Mouse (Mus musculus): Measurements from ENCODE around the gene Gm37419. TPM values are rescaled to one million over a fixed set of nuclear protein-coding genes. Genes with fewer than 3 reads are reported as not detected.

Gm37419 gene
- total RNA-seq, 2 experiments from 2014 or later: not detected

DNA sequence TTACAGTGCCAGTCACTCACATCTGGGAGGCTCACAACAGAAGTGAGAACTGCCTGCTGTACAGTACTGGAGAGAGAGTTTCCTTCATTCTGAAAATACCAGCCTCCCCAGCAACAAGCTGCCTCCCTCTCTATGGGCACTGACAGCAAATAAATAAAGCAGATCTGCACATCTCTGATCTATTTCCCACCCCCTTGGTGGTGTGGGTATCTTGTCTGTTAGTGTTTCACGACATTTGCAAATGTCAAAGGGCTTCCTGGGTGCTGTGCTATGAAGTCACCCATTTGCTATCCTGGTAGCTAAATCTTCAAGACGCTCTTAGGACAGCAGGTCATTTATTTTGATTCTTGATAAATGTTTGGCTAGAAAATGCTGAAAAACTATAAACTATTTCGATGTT, 8.9 kb downstream of the Gm37419 start:
- DNase-seq: no peak

DNA sequence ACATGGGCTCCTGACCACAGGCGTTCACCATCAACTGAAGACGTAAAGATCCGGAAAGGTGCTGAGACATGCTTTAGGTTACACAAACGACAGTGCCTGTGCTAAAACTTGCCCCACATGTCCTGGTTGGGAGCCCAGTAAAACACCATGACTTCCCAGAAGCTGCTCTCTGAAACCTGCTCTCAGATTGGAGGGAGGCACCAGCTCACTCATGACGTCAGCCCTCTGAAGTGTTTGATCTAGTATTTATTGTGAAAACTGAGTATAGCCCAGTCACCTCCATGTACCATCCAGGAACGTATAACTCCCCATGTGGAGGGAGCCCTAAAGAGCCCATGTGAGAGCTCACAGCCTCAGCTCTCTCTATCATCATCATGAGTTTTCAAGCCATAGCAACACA, 9.6 kb downstream of the Gm37419 start:
- DNase-seq: no peak

DNA sequence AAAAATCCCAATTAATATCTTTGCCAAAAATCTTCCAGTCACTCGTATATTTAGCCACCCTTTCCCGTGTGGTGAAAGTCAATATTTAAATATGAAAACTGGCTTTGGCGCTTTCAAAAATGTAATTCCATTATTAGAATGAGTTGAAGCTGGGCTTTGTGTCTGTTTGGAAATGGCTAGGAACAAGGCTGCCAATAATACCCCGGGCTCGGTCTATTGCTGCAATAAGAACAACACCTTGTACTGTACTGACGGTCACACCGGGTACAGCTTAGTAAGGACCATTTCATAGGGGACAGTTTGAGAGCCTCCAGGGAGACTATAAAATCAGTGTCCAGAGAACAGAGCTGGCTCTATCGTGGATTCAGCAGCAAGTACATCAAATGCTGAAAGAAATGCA, 17.6 kb downstream of the Gm37419 start:
- DNase-seq: no peak

DNA sequence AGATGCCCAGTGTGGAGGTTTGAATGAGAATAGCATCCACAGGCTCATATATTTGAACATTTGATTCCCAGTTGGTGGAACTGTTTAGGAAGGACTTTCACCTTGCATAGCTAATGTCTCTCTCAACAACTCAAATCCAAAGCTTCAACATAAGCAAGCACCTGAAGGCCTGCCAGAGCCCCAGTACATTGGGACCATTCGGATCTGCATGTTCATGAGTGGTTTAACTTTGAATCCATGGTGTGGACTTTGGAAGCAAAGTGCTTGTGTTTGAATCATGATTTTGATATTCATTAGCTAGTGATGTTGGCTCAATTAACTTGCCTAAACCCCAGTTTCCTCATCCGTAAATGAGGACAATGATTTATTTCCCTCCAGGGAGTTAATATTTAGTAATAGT, 21.6 kb downstream of the Gm37419 start:
- DNase-seq: no peak

DNA sequence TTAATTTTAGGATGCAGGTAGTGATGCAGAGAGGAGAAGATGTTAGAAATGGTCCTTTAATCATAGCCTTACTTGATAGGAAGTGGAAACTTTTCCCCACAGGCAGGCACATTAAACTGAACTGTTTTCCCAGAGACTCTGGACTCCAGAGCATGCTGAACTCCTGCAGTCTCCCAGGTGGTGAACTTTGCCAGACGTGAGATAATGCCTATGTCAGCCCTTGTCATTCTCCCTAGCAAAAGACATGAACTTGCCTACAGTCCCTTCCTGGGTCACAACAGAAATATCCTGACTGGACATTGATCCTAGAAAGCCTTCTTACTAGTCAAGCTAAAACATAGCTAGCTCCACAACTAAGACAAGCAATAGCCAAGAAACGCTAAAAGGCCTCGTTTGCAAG, 23.0 kb downstream of the Gm37419 start:
- no peak for DNase-seq

DNA sequence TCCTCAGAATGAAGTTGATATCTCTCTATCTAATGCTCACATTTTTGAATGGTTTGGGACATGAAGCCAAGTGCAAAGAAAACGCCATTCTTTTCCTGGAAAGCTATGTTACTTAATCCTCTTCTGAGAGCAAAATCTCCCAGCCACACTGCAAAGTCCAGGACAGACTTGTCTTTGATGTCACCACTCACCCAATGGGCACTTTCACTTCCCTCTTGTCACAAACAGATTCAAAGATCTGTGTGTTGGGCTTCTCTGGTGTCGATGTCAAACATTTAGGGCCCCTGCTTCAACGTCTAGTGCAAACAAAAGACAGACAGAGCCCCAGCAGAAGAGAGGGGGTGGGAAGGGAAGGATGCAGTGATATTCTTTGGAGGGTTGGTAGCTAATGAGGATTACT, 23.8 kb downstream of the Gm37419 start:
- no peak for DNase-seq

DNA sequence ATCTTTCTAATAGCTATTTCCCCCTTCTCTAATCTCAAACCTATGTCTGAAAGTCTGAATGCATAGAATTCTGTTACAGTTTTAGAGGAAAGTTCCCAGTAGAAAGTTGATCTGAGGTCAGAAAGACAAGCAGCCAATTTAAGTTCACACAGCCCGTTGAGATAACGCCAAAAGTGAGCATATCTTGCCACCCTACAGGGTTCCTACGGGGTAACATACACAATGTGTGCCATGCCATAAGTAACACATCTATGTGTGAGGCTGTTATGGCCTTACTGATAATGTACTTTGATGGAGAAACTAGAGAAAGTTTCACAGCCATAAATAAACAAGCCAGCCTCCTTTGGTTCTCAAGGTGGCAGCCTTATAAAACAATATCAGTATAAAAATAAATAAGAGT, 26.1 kb downstream of the Gm37419 start:
- DNase-seq: no peak

DNA sequence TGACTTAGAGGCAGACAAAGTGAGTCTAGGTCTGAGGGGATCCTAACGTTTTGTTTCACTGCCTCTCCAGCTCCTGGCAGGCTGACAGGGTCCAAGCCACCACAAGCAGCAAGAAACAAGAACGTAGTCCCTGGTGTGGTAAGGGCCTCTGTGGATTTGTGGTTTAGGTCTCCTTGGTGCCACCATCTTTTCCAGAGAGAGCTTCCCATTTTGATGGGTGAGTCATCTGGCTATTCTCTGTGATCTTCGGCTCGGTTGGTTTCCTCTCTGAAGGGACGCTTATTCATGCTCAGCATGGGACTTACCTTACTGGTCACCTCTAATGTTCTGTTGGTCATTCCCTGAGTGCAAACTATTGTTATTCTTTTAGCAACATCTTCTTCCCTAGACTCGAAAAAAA, 28.0 kb downstream of the Gm37419 start:
- no peak for DNase-seq

DNA sequence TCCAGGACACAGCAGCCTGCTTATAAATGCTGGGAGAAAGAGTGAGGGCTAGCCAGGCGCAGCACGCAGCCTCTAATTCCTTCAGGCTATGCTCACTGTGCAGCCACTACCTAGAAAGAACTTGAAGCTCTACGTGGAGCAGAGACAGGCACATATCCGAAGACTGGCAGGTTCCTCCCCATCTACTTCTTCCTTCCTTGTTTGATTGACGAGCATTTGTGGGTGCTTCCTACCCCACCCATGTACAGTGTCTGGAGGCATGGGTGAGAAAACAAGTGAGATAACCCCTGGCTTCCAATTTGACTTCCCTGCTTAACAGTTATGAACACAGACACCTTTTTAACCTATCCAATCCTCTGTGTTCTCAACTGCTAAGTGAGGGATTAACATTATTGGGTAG, 28.5 kb downstream of the Gm37419 start:
- no peak for DNase-seq

DNA sequence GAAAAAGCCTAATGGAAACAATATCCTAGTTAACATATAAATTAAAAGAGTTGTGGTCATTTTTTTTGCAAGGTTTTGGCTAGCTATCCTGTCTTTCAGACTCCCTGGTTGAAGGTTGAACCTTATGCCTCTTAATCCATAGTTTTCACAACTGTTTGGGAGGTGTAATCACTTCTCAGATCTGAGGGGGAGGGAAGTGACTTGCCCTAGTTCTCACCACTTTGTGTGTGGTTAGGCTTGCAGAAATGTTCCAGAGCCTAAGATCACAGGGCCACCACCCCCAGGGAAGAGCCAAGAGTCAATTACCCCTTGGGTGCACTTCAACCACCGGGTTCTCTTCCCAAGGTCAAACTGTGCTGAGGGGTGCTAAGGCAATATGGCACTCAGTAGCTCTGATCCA, 33.4 kb downstream of the Gm37419 start:
- no peak for DNase-seq

DNA sequence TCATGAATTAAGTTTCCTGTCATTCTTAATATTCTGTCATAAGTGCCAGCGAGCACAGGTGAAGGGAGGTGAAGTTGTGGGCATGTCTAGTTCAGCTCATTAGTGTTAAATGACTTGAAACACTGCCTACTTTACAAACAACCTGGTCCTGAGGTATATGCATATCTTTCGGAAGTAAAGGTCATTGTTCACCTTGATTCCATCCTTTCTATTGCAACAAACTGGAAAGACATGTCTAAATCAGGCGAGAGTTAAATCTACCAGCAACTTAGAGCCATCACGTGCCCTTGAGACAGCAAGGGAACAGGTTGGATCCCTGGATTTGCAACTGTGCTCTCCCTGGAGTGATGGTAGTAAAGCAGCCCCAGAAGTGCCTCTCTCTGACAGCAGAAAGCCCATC, 34.3 kb downstream of the Gm37419 start:
- no peak for DNase-seq

DNA sequence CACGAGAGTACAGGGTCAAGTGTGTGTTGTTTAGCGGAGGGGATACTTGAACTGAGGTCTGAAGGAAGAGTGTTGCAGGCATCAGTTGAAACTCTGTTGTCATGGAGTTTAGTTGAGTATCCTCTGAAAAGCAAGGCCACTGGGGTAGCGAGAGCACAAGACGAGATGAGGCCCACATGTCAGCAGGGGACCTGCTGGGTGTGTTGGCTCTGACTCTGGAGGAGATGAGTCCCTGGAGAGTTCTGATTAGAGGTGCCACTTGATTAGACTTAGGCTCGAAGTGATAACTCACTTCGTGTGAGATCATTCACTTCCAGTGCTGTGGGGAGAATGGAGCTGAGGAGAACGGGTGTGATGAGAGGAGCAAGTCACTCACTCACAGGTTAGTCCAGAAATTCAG, 37.2 kb downstream of the Gm37419 start:
- no peak for DNase-seq

DNA sequence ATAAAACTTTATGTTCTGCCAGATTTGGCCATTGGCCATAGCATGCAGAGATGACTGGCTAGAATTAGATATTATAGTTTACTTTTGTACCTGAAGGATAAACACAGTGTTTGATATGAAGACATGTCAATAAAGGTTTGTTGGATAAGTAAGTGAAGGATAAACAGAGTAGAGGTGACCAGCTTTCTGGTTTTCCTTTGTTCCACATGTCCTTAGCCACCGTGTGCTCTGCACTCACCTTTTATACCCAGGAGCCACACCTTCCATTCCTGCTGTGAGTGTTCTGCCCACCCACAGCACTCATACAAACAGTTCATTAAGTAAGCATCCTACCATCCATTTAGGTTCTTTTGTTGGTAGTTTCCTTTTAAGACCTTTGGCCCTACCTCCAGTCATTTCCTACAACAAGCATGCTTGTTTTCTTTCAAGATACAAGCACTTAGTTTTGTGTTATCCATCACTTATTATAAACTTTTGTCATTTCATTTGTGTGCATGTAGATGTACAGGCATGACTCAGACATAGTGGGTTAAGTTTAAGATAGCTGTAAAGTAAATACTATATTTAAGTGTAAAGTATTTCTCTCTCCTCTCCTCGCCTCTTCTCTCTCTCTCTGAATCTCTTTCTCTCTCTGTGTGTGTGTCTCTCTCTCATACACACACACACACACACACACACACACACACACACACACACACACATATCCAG, 41.8 kb downstream of the Gm37419 start:
- DNase-seq: no peak

DNA sequence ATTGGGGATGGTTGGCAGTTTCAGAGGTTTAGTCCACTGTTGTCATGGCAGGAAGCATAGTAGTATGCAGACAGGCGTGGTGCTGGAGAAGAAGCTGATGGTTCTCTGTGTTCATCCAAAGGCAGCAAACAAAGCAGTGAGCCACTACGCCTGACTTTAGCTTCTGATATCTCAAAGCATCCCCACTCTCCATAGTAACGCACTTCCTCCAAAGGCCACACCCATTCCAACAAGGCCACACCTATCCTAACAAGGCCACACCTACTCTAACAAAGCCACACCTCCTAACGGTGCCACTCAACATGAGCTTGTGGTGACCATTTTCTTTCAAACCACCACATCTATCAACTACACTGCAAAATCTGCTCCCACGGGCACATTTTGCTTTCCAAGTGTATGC, 45.0 kb downstream of the Gm37419 start:
- DNase-seq: no peak

DNA sequence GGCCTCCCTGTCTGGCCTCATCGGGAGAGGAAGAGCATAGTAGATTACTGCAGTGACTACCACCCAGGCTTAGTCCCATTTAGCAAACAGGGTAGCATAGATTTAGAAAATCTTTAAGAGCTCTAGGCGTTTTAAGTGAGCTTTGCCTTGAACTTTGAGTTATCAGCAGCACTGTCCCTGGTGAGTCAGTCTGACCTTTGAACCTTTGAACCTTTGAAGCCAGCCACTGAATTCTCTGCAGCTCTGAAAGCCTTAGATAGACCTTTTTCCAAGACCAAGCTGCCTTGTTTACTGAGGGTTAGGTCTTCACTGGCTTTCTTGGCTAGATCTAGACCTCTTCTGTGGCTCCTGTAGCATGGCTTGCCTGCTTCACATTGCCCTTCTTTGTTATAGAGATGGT, 46.2 kb downstream of the Gm37419 start:
- no peak for DNase-seq

DNA sequence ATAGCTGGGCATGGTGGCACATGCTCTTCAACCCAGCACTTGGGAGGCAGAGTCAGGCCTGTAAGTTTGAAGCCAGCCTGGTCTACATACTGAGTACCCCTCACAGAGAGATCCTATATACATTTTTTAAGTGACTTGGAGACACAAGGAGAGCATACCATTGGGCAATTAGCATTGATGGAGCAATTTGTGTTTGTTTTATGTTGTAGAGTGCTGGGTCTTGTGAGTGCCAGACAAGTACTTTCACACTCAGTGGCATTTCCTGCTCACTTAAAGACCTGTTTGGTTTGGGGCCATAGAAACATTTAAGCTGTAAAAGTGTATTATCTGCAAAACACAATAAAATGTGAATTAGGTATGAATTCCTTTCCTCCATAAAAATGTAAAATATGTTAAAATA, 47.5 kb downstream of the Gm37419 start:
- no peak for DNase-seq

DNA sequence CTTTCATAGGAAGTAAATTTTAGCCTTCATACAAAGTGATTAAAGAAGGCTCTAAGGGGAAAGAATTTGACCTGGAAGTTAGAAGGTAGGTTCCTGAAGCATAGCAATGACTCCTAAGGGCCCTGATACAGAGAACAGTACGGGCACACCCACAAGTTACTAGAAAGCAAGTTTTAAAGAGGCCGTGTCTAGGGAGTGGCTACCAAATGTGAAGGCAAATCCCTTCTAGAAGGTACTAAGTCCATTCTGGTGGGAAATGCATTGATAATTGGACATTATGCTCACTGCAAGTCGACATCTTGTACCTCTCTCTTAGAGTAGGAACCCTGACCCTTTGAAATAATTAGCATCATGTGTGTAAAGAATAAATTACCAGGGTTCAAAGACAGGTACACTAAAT, 48.1 kb downstream of the Gm37419 start:
- no peak for DNase-seq

Other genes with a start within 250 kb of the Gm37419 start
- 100 to 1,000 TPM; 375 to 451 TPM for gene Sst, start 97.5 kb upstream of the Gm37419 start, total RNA-seq (2021)
- gene Rtp2, start 56.1 kb upstream of the Gm37419 start, total RNA-seq (2021): under 1 TPM; 0.40 to 0.48 TPM
- gene Bcl6, start 370 bp downstream of the Gm37419 start, total RNA-seq (2021): 10 to 100 TPM; 55.3 to 66.4 TPM

Data from layer of hippocampus, postnatal 36 days (tissue).